Mouse (Mus musculus) megakaryocyte progenitor cell, adult 5-6 weeks (primary cell): Measurements from ENCODE around the gene Tox4. TPM values are rescaled to one million over a fixed set of nuclear protein-coding genes. Genes with fewer than 3 reads are reported as not detected.
"Not testable (repeated sequence)": the region's sequence is repeated elsewhere in the genome, so short reads cannot be mapped to it uniquely, and the experiment has no call there.

ENCODE experiments used
- ATAC-seq: replicated peaks from 2 replicates; pipeline ENCODE4 v1.8.0; 2016; ENCODE audit warnings: mild to moderate bottlenecking, moderate TSS enrichment, inconsistent platforms; ENCODE audit not compliant: poor library complexity
- total RNA-seq, 2 experiments: library from RNA; stranded (forward) in 1 of 2; stranded (reverse) in 1 of 2; fragments of 157-497, 149-512 nt in 1 of 2; fragments of 200-1000 nt in 1 of 2; gene quantifications; 2 replicates each; pipeline versions ENCODE4 v1.2.3 to v1.2.4; 2015 to 2017

The Tox4 gene
- total RNA-seq (2015) (34.0 and 35.8 TPM in 2 replicates), total RNA-seq (2017) (41.2 and 43.0 TPM in 2 replicates)

- peak; percentile 94 for ATAC-seq
Measured at GRCm38 (mm10) chr14:52278932-52279746, at the start of gene Tox4, which contains the start of gene Rab2b. Gene Tox4, plus strand, starts transcription at chr14:52279146. Gene Rab2b, minus strand, starts transcription at chr14:52279545.

- ATAC-seq = peak; percentile 75
Measured at GRCm38 (mm10) chr14:52232249-52232648, 46.7 kb upstream of the Tox4 start.

GRCm38 (mm10) chr14:52235165-52235564 lies 43.8 kb upstream of the Tox4 start:
- ATAC-seq = 0 out of 2 replicates have a peak, but pooled peaks have one; percentile 14

DNA sequence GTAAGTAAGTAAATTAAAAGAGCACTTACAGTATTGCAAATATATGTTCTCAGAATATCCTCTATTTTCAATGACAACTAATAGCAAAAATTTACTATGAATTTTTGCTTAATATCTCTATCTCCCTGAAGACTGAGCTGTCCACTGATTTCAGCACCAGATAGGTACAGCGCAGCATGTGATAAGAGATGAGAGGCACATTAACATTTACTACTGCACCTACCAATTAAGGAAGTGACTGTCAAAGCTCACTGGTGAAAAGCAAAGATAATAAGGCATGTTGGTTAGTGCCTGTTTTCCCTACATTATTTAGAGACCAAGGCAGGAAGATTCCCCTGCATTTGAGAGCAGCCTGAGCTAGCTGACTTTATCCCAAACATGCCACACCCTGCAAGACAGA lies 42.7 kb upstream of the Tox4 start:
- ATAC-seq = no peak

GRCm38 (mm10) chr14:52244041-52244689 lies 34.8 kb upstream of the Tox4 start:
- ATAC-seq = peak; percentile 99

- ATAC-seq = no peak
Measured at GRCm38 (mm10) chr14:52244690-52245042, 34.3 kb upstream of the Tox4 start.

GRCm38 (mm10) chr14:52246129-52246528 lies 32.8 kb upstream of the Tox4 start:
- no peak for ATAC-seq

GRCm38 (mm10) chr14:52256311-52257175 lies 22.4 kb upstream of the Tox4 start:
- no peak for ATAC-seq

DNA sequence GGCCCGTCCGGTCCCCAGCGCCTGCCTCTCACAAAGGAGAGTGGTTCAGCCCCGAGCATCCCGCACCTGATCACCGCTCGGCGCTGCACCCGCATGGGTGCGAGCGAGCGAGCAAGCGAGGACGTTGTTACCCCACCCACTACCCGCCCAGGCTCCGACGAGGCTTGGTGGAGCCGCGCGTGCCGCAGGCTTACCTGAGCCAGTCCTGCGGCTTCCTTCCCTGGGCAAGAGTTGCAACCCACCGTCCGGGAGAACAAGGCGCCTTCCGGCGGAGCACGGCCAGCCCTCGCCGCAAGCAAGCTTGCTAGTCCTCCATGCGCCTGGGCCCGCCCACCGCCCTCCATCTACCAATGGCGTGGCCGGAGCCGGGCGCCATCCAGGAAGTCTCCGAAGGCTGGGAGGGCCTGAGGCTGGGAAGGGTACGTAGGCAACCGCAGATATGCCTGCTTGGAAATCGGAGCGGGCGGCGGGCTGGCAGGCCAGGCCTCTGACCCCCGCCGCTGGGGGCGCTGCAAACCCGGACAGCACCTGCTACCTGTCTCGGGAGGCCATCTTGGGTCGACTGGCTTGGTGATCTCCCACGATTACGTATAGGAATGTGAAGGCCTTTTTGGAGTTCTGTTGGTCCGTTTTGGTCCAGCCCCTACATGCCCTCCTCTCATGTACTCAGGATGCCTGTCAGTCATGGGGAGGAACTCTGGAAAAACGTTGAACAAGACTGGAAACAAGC lies 21.3 kb upstream of the Tox4 start, which contains the start of gene Chd8:
Gene Chd8 (minus strand): TSS at position 297 of the 730 bp plus-strand sequence.
- ATAC-seq = peak; percentile 98

DNA sequence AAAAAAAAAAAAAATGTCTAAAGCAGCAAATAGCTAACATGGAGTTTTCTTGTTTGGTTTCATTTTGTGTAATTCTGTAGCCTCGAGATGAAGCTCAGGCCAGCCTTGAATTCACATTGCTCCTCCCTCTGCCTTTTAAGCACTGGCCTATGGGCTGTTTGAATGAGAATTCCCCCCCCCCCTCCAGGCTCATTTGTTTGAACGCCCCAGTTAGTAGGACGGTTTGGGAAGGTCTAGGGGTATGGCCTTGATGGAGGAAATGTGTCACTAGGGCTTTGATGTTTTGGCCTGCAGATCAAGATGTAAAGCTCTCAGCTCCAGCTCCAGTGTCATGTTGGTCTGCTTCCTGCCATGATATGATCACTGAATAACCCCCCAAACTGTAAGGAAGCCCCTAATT lies 6.2 kb upstream of the Tox4 start:
- ATAC-seq = no peak

DNA sequence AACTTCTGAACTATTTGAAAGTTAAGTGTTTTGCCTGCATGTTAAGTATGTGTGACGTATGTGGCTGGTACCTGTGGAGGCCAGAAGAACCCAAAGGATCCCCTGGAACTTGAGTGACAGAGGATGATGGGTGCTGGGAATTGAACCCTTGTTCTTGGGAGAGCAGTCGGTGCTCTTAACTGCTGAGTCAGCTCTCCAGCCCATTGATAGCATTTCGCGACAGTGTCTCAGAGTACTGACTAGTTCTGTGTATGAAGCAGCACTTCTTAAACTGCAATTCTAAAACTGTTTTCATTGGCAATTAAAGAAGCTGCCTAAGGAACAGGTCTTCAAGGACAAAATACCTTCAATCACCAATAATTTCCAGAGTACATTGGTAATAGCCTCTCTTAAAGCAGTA lies 1.7 kb upstream of the Tox4 start:
- no peak for ATAC-seq

GRCm38 (mm10) chr14:52279747-52280120 lies 788 bp downstream of the Tox4 start:
- ATAC-seq = peak; percentile 21

DNA sequence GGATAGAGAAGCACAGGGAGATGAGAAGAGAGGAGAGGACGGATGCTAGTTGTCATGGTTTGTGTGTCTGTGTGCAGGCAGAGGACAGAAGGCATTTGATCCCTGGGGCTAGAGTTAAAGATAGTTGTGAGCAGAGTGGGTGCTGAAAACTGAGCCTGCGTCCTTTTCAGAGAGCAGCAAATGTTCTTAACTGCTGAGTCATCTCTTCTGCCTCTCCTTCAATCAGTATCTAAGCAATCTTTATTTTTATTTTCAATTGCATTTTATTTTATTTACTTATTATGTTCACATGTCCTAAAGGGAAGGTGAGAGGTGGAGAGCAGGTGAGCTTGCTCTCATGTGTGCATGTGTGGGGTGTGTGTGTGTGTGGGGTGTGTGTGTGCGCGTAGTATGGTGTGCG lies 4.7 kb downstream of the Tox4 start:
- ATAC-seq = no peak

DNA sequence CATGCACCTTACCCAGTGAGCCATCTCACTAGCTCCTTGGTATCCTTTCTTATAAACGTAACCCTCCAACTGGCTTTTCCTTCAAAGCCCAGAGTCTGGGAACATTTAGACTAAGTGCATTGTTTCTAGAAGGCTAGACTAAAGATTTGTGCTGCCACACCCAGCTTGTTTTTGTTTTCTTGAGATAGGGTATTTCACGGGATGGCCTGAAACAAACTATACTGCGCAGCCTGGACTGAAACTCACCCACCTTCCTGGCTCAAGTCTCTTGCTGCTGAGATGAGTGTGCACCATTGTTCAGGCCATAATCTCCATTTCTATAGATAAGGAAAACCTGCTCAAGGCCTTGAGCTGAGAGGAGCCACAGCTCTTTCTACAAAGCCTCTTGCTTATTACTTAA lies 5.2 kb downstream of the Tox4 start:
- no peak for ATAC-seq

- peak; percentile 85 for ATAC-seq
Measured at GRCm38 (mm10) chr14:52295558-52296264, 16.8 kb downstream of the Tox4 start.

DNA sequence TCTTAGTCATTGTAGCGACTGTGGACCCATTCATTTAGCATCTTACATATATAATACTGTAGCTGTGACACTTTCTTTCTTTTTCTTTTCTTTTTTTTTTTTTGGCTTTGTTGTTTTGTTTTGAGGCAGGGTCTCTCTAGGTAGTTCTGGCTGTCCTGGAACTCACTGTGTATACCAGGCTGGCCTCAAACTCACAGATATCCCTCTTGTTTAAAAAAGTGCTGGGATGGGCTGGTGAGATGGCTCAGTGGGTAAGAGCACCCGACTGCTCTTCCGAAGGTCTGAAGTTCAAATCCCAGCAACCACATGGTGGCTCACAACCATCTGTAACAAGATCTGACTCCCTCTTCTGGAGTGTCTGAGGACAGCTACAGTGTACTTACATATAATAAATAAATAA lies 24.6 kb downstream of the Tox4 start:
- not testable (repeated sequence) for ATAC-seq

DNA sequence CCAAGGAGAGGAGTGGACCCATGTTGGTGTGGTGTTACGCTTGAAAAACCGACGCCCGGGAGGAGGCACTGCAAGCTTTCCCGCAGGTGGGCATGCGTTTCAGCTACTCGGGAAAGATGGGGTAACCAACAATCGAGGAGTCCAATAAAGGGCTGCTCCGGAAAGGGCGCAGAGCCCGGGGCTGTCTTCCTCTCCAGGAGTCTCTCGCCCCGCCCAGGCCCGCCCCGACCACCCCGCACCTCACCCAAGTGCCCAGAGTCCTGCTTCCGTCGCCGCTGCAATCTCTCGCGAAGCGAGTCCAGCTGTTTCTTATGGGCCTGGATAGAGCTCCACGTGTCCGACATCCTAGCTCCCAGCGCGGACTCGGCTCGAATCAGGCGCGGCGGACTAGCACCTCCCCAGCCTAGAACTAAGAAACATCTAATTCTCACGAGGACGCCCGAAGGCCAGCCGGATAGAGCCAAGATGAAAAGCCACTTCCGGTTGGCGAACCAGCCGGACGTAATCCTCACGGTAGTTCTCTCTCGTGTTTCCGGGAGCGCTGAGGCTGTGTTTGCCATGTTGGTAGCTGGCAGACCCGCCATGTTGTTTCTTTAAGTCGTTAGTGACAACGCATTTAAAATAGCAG lies 25.8 kb downstream of the Tox4 start, which contains the start of gene Mettl3:
Gene Mettl3 (minus strand): TSS at position 485 of the 628 bp plus-strand sequence.
- peak; percentile 92 for ATAC-seq

DNA sequence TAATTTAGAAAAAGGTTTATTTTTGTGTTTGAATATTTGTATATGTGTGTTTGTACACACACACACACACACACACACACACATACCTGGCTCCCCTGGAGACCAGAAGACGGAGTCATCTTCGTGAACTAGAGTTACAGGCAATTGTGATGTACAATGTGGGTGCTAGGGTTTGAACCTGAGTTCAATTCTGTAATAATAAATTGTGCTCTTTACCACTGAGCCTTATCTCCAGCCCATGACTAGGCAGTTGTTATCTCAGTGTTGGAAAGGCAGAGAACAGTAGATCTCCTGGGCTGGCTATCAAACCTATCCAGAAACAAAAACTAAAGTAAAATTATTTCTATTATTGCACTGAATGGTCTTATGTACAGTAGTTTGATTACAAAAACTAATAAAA lies 27.2 kb downstream of the Tox4 start:
- peak; percentile 42 for ATAC-seq

DNA sequence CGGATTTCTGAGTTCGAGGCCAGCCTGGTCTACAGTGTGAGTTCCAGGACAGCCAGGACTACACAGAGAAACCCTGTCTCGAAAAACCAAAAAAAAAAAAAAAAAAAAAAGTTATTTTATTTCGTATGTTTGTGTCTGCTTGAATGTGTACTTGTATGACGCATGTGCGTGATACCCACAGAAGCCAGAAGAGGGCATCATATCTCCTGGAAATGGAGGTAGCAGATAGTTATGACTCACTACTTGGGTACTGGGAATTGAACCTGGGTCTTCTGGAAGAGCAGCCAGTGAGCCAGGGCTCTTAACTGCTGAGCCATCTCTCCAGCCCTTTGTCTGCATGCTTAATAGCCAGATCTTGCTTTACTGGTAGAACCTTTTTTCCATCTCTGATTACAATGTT lies 31.4 kb downstream of the Tox4 start:
- not testable (repeated sequence) for ATAC-seq
